Mouse (Mus musculus) small intestine, adult 2 months (tissue): ENCODE results near the gene Ebf1.

ENCODE experiments used
- CTCF ChIP-seq: fragments of 200-500 bp; IDR thresholded peaks from 2 replicates; pipeline ENCODE4 v1.5.1; 2012; ENCODE audit warnings: low read depth, mild to moderate bottlenecking, control low read depth, inconsistent platforms, low read length, moderate library complexity, mixed read lengths; ENCODE audit not compliant: insufficient replicate concordance, insufficient read length; ENCODE audit errors: extremely low read depth
- POLR2A ChIP-seq: fragments of 200-500 bp; IDR thresholded peaks from 2 replicates; pipeline ENCODE4 v1.6.1; 2012; ENCODE audit warnings: low read depth, mild to moderate bottlenecking, control low read depth, inconsistent platforms, low read length, moderate library complexity

GRCm38 (mm10) chr11:44717636-44718035 is 100.5 kb downstream of the Ebf1 start:
- TF ChIP-seq CTCF, result no peak
- TF ChIP-seq POLR2A, result no peak
